Mouse (Mus musculus) forebrain, embryonic 14.5 days (tissue): Measurements from ENCODE around the gene Ralgps1. TPM values are rescaled to one million over a fixed set of nuclear protein-coding genes. Genes with fewer than 3 reads are reported as not detected.

Experiments used
- ATAC-seq: fragments of 200-750 bp; cut with Nextera tagmentation; 2 replicates; pipeline ENCODE4 v1.8.0; 2017; ENCODE audit warnings: mild to moderate bottlenecking, moderate library complexity
- DNase-seq: peaks from one replicate; pipeline ENCODE4 v3.0.0-alpha.2; 2015; ENCODE audit warnings: low spot score
- H3K27ac ChIP-seq: fragments of 300-500 bp; sonication (generic); 2 replicates; pipeline ENCODE4 v1.5.1; 2014; ENCODE audit warnings: low read depth, mild to moderate bottlenecking, control low read depth, low read length, moderate library complexity
- H3K27me3 ChIP-seq: fragments of 300-500 bp; sonication (generic); replicated peaks from 2 replicates; pipeline ENCODE4 v1.6.1; 2014; ENCODE audit warnings: low read length, control low read depth, mixed read lengths; ENCODE audit not compliant: control insufficient read depth, insufficient read depth
- H3K36me3 ChIP-seq: fragments of 300-500 bp; sonication (generic); 2 replicates; pipeline ENCODE4 v1.6.1; 2014; ENCODE audit warnings: low read length, control low read depth; ENCODE audit not compliant: control insufficient read depth, insufficient read depth
- H3K4me1 ChIP-seq: fragments of 300-500 bp; sonication (generic); 2 replicates; pipeline ENCODE4 v1.6.1; 2014; ENCODE audit warnings: antibody characterized with exemption, low read length, control low read depth; ENCODE audit not compliant: control insufficient read depth, insufficient read depth
- H3K4me2 ChIP-seq: fragments of 300-500 bp; sonication (generic); 2 replicates; pipeline ENCODE4 v1.6.1; 2014; ENCODE audit warnings: mild to moderate bottlenecking, control low read depth, low read length
- H3K4me3 ChIP-seq: fragments of 300-500 bp; sonication (generic); 2 replicates; pipeline ENCODE4 v1.5.1; 2014; ENCODE audit warnings: low read depth, low read length, control low read depth
- H3K9ac ChIP-seq: fragments of 300-500 bp; sonication (generic); 2 replicates; pipeline ENCODE4 v1.6.1; 2014; ENCODE audit warnings: mild to moderate bottlenecking, low read length, control low read depth, moderate library complexity
- H3K9me3 ChIP-seq: fragments of 300-500 bp; sonication (generic); replicated peaks from 2 replicates; pipeline ENCODE4 v1.6.1; 2016; ENCODE audit warnings: low read length, control low read depth, mixed read lengths; ENCODE audit not compliant: control insufficient read depth
- WGBS: fragments of 180-500 bp; shearing (Covaris S2); extraction: QIAGEN DNeasy Blood & Tissue Kit; methylation state at CpG from one replicate; pipeline ENCODE4 v1.1.7; 2014; 5-methylcytosine and 5-hydroxymethylcytosine counted together
- polyA plus RNA-seq: library from polyadenylated mRNA; unstranded; fragments of >200 nt; fragmentation: Nextera tagmentation; extraction: Ambion mirVana; gene quantifications from 2 replicates; pipeline ENCODE4 v1.2.1, GENCODE M21; 2014

The Ralgps1 gene
- polyA plus RNA-seq, 1 experiment from 2014 or later, result 32.6 TPM

GRCm38 (mm10) chr2:33228551-33228950, 142.7 kb downstream of the Ralgps1 start:
- no peaks in the 10 kb centered on the region for H3K9me3 ChIP-seq
- DNase-seq (no peak), ATAC-seq (no peak)
- no peak overlapping the region for H3K4me2 ChIP-seq
- no peaks in the 10 kb centered on the region for H3K27me3 ChIP-seq
- H3K36me3 ChIP-seq, result peaks cover 27% of the 10 kb centered on the region
- no peak overlapping the region for H3K27ac ChIP-seq
- H3K4me3 ChIP-seq, result no peak overlapping the region
- H3K9ac ChIP-seq, result no peak overlapping the region
- no peaks in the 10 kb centered on the region for H3K4me1 ChIP-seq
- WGBS, result 94% methylated on average over 15 of the region's 15 CpGs

GRCm38 (mm10) chr2:33228077-33228476, 143.2 kb downstream of the Ralgps1 start:
- no peak overlapping the region for H3K9ac ChIP-seq
- peaks cover 27% of the 10 kb centered on the region for H3K36me3 ChIP-seq
- H3K27ac ChIP-seq, result no peak overlapping the region
- no peaks in the 10 kb centered on the region for H3K27me3 ChIP-seq
- WGBS, result 91% methylated on average over 11 of the region's 11 CpGs
- no peaks in the 10 kb centered on the region for H3K9me3 ChIP-seq
- DNase-seq, result no peak
- no peak for ATAC-seq
- no peaks in the 10 kb centered on the region for H3K4me1 ChIP-seq
- H3K4me3 ChIP-seq, result no peak overlapping the region
- no peak overlapping the region for H3K4me2 ChIP-seq

- no peak for ATAC-seq
- Histone ChIP-seq H3K9me3 (no peaks in the 10 kb centered on the region), H3K4me1 (no peaks in the 10 kb centered on the region), H3K9ac (no peak overlapping the region), H3K36me3 (peaks cover 26% of the 10 kb centered on the region), H3K4me2 (no peak overlapping the region), H3K27me3 (no peaks in the 10 kb centered on the region), H3K4me3 (no peak overlapping the region), H3K27ac (no peak overlapping the region)
- 93% methylated on average over 7 of the region's 7 CpGs for WGBS
- no peak for DNase-seq
Measured at GRCm38 (mm10) chr2:33225921-33226320, 145.4 kb downstream of the Ralgps1 start.

DNA sequence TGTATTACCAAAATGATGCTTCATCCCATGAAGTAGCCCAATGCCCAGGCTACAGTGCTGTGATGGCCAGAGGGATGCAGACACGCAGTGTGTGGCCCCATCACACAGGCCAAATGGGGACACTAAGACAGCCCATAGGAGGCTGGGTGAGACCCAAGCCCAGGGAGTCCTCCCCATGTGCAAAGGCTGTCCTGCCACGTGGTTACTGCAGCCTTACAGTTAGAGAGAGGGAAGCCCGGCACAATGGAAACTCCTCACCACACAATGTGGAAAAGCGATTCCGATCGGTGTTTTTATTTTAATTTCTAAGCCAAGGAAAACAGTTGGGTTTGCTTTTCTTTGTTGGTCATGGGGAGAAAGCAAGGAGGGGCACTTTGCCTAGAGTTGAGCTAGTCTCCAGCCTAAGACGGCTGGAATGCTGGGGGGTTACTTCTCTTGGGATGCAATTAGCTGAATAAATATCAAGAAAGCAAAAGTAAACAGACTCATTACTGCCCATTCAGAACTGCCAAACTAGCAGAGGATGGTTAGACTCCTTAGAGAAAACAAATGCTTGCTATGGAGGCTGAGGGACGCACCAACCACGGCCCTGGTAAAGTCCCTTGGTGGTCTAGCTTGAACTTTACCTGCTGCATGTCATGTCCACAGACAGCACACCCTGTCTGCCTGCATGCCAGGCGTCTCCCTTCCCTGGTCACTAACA, 147.5 kb downstream of the Ralgps1 start:
- ATAC-seq, result no peak
- H3K27ac ChIP-seq, result no peak overlapping the region
- H3K9me3 ChIP-seq, result no peaks in the 10 kb centered on the region
- H3K9ac ChIP-seq, result no peak overlapping the region
- no peak overlapping the region for H3K4me2 ChIP-seq
- WGBS, result 84% methylated on average over 10 of the region's 10 CpGs
- no peak overlapping the region for H3K4me3 ChIP-seq
- peaks cover 20% of the 10 kb centered on the region for H3K36me3 ChIP-seq
- H3K4me1 ChIP-seq, result no peaks in the 10 kb centered on the region
- no peak for DNase-seq
- no peaks in the 10 kb centered on the region for H3K27me3 ChIP-seq

DNA sequence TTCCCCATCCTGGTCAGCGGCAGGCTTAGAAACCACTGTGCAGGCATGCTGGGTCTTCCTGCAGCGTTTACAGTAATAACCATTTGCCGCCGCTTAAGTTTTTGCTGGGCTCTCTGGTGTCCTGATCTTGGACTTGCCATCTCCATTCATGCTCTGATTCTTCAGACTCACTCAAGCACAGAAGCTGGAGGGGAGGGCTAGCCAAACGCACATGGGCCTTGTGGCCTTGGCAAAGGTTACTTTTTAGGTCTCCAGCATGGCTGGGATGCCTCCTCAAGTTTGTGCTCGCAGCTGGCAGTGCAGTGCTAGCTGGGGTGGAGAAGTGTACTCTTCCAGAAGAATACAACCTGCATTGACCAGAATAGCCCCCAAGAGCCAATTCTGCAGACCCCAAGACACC, 148.8 kb downstream of the Ralgps1 start:
- 92% methylated on average over 6 of the region's 6 CpGs for WGBS
- no peak for ATAC-seq
- Histone ChIP-seq H3K27me3 (no peaks in the 10 kb centered on the region), H3K4me1 (peaks cover 2% of the 10 kb centered on the region; the same call in 1 of the 2 replicates), H3K27ac (no peak overlapping the region), H3K4me2 (no peak overlapping the region), H3K4me3 (no peak overlapping the region), H3K9me3 (no peaks in the 10 kb centered on the region), H3K36me3 (peaks cover 11% of the 10 kb centered on the region), H3K9ac (no peak overlapping the region)
- no peak for DNase-seq

DNA sequence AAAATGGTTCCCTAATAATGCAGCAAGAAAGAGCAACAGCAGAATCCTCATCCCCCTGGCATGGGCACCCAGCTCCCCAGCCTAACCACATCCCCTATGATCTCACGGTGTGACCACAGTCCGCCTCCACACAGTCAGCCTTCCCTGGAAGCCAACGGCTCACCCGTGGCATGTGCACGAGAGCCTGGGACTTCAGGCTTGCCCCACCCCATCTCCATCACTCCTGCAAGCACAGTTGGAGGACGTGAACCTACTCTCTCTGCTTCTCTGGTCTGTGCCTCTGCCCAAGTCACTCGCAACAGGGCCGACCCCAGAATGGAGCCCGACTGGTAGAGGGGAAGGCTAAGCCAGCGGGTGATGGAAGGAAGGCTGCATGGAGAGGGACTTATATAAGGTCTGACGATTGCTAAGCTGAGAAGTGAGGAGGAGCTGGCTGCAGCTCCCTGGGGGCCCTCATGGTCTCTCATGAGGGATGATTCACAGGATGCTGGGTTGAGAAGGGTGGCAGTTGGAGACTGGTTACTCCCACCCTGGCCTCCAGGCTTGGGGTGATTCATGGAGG, 149.9 kb downstream of the Ralgps1 start:
- Histone ChIP-seq H3K9me3 (no peaks in the 10 kb centered on the region), H3K4me2 (no peak overlapping the region), H3K4me3 (no peak overlapping the region), H3K27ac (no peak overlapping the region), H3K36me3 (peaks cover 11% of the 10 kb centered on the region), H3K4me1 (peaks cover 12% of the 10 kb centered on the region), H3K27me3 (no peaks in the 10 kb centered on the region), H3K9ac (no peak overlapping the region)
- no peak for ATAC-seq
- WGBS, result 93% methylated on average over 11 of the region's 11 CpGs
- DNase-seq, result no peak

DNA sequence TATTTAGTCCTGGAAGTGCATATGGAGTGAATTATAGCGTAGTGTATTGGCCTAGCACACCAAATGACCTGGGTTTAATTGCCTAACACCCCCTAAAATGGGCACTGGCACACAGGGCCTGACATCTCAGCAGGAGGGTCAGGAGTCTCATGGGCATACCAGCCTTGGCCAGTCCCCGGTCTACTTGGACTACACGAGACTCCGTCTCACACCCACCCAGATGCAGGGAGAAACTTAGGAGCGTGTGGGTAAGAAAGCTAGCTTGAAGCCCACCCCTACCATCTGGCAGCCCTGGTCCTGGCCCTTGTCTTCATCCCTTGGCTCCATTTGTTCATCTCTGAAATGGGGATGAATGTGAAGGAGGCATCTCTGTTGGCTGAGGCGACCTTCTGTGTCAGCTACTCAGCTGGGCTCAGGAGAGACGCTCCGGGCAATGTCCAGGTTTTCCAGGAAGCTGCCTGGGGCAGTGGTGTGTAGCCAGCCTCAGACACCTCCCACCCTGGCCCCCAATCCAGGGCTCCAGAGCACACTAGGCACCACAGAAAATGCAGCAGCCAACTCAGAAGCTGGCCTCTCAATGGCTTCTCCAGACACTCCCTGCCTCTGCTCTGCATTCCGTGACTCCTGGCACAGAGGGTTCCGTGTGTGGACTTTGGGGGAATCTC, 150.5 kb downstream of the Ralgps1 start:
- no peak overlapping the region for H3K4me2 ChIP-seq
- H3K4me3 ChIP-seq, result no peak overlapping the region
- no peak overlapping the region for H3K9ac ChIP-seq
- 0 out of 2 replicates have a peak overlapping the region, but pooled peaks have one; percentile 2 for H3K27ac ChIP-seq
- peaks cover 19% of the 10 kb centered on the region for H3K4me1 ChIP-seq
- no peak for DNase-seq
- H3K36me3 ChIP-seq, result peaks cover 11% of the 10 kb centered on the region
- no peak for ATAC-seq
- 91% methylated on average over 10 of the region's 10 CpGs for WGBS
- H3K27me3 ChIP-seq, result no peaks in the 10 kb centered on the region
- H3K9me3 ChIP-seq, result no peaks in the 10 kb centered on the region

DNA sequence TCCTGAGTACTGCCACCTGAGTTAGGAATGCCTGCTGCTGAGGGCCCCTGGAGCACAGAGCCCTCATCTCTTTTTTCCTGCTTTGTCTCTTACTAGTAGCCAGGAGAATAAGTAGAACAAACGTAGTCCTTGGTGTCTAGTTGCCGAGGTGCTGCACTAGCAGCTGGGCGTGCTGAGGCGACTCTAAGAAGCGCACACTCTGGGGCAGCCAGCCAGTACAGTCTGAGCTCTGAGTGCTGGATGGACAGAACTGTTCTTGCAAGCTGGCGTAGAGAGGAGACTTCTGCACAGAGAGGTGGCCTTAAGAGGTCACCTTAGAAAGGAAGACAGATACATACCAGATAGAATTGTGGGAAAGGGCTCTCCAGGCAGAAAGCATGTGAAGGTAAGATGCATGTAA, 151.0 kb downstream of the Ralgps1 start:
- no peaks in the 10 kb centered on the region for H3K27me3 ChIP-seq
- DNase-seq (no peak), ATAC-seq (no peak)
- no peak overlapping the region for H3K4me3 ChIP-seq
- no peak overlapping the region for H3K9ac ChIP-seq
- no peaks in the 10 kb centered on the region for H3K9me3 ChIP-seq
- H3K4me2 ChIP-seq, result no peak overlapping the region
- H3K27ac ChIP-seq, result no peak overlapping the region
- H3K36me3 ChIP-seq, result peaks cover 11% of the 10 kb centered on the region
- WGBS, result 84% methylated on average over 6 of the region's 6 CpGs
- H3K4me1 ChIP-seq, result peaks cover 24% of the 10 kb centered on the region

GRCm38 (mm10) chr2:33219637-33220036, 151.6 kb downstream of the Ralgps1 start:
- H3K9me3 ChIP-seq, result no peaks in the 10 kb centered on the region
- H3K27me3 ChIP-seq, result no peaks in the 10 kb centered on the region
- H3K27ac ChIP-seq, result no peak overlapping the region
- no peak overlapping the region for H3K4me2 ChIP-seq
- peaks cover 9% of the 10 kb centered on the region; the same call in 1 of the 2 replicates for H3K36me3 ChIP-seq
- 92% methylated on average over 4 of the region's 4 CpGs for WGBS
- H3K4me1 ChIP-seq, result peaks cover 27% of the 10 kb centered on the region
- no peak for ATAC-seq
- no peak for DNase-seq
- H3K4me3 ChIP-seq, result no peak overlapping the region
- H3K9ac ChIP-seq, result no peak overlapping the region
